Mouse (Mus musculus): ENCODE data around the gene Apba2.

- TF ChIP-seq GATA1 (IDR thresholded peaks at IDR 0.05; ENCODE audit: borderline replicate concordance, low read length) (no peak), FLI1 (IDR thresholded peaks at IDR 0.05; ENCODE audit: low read length) (no peak)
These were observed 49.4 kb downstream of the Apba2 start for GRCm38 (mm10) chr7:64550856-64551255.
